Mouse (Mus musculus) spleen, postnatal 10 days (tissue): ENCODE data around the gene Ccn5.

Source experiments
- DNase-seq, 2 experiments: peaks; one replicate each; pipeline ENCODE4 v3.0.0; 2021 to 2022; ENCODE audit warnings: low spot score in 2 of 2

Gene Ccn5

GRCm38 (mm10) chr2:163820607-163821006, at the start of gene Ccn5:
Gene Ccn5 (plus strand): TSS chr2:163820861.
- DNase-seq: no peak

DNA sequence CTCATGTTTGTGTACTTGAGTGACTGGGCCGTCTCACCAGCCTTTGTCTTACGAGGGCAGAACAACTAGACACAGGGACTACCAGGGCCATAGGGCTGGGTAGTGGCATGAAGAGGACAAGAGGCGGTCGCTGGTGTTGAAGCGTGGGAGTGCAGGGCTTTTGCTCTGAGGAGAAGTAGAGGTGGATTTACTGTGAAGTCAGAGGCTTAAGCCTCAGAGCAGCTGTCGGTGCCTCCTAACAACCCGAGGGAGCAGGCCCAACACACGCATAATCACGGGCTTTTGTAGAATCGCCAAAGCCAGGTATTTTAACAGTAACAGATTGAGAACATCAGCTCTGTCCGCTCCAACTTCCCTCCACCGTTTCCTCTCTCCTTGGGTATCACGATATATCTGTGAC, 44.0 kb upstream of the Ccn5 start:
- DNase-seq: no peak

DNA sequence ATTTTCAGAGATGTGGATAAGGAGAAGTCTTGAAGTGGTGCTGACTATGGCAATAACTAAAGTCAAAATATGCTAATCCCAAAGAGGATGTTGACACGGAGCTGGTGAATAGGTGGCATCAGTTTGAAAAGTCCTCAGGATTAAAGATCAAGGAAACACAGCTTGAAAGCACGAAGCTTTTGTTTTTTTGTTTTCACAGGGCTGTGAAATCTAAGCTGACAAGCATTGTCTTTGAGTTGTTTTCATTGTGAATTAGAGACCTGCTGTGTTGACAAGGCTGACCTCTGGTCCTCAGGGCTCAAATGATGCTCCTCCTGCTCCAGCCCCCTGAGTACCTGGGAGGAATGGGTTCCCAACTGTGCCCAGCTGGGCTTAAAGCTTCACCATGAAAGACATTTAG, 43.6 kb upstream of the Ccn5 start:
- no peak for DNase-seq

DNA sequence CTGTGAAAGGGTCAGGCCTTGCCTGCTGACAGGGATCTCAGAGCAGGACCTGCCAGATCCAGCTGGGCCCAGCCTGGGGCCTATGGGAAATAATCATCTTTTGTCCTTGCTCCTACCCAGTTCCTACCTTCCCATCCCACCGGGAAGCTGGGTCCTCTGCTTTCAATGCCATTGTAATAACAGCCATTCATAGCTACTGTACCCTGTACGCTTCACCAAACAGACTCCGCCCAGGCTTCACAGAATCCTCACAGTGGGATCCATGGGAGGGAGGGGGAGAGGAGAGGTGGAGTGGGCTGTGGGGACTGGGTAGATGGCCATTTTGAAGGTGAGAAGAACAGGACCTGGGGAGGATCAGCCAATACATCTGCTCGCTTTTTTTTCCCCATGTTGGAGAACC, 41.8 kb upstream of the Ccn5 start:
- no peak for DNase-seq

DNA sequence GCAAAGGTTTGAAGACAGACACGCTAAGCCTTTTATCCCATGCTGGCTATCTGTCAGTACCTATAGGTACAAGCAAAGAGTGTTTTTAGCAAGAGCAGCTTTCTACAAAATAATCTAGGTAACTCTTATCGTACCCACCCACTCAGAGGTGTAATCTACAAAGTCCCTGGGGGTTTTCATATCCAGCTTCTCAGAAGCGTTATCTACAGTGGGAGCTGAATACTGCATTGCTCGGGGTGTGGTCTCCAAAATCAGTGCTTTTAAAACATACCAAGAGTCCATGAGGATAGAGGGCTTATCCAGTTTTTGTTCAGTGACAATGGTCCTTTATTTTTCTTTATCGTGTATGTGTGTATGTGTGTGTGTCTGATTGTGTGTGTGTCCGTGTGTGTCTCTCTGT, 37.3 kb upstream of the Ccn5 start:
- DNase-seq: no peak

GRCm38 (mm10) chr2:163783901-163784300, 36.8 kb upstream of the Ccn5 start:
- no peak for DNase-seq

DNA sequence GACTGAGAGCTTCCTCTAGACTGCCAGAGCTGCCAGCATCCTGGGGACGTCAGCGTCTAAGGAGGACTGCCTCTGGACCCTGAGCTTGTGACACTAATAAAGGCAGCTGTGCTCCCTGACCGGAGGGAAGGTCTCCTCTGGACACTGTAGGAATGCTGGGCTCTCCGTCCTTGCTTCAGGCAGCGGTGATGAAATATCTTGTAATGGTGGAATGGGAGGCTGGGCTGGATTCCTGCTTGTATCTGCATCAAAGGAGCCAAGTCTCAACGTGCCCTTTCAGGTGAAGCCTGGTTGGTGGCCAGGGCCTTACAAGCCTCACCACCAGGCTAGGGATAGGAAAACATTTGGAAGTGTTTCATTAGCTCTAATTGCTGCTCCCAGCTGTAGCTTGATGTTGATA, 33.6 kb upstream of the Ccn5 start:
- DNase-seq: no peak

GRCm38 (mm10) chr2:163787709-163788108, 33.0 kb upstream of the Ccn5 start:
- DNase-seq: peak in 1 of 2 experiments; percentile 42

GRCm38 (mm10) chr2:163788484-163788883, 32.2 kb upstream of the Ccn5 start:
- peak; percentile 14 to 59 for DNase-seq

GRCm38 (mm10) chr2:163798411-163798810, 22.2 kb upstream of the Ccn5 start:
- no peak for DNase-seq

DNA sequence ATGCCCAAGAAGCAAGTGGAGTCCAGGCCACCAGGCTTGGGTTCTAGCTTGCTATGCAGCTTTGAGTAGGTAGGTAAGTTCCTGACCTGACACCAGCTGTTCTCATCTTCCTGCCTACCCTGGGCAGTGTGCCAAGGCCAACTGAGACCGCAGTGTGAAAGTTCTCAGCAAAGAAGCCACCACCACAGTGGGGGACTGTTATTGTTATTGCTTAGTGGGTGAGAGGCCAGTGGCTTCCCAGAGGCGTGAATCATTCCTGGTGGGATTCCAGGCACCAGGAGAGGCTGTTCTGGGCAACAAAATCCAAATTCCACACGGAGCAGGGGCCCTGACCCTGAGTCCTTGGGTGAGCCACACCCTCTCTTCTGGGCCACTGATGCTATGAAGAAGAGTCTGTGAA, 19.8 kb upstream of the Ccn5 start:
- peak in 1 of 2 experiments; percentile 49 for DNase-seq

DNA sequence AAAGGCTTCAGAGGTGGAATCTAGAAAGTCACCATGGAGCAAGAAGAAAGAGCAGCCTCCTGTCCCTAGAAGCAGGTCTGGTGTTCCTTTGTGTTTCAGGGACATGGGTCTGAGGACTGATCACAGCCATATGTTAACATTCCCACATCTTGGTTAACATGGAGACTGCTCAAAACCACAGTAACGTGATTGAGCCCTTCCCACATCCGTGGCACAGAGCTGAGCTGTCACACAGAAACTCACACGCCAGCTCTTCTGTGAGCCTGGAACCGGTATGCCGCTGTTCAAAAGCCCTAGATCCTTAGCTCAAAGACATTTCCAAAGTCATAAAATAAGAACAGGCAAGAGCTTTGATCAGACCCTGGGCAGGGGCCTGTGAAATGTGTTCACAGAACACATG, 19.3 kb upstream of the Ccn5 start:
- no peak for DNase-seq

GRCm38 (mm10) chr2:163803838-163804237, 16.8 kb upstream of the Ccn5 start:
- DNase-seq: no peak

GRCm38 (mm10) chr2:163809166-163809565, 11.5 kb upstream of the Ccn5 start:
- no peak for DNase-seq

DNA sequence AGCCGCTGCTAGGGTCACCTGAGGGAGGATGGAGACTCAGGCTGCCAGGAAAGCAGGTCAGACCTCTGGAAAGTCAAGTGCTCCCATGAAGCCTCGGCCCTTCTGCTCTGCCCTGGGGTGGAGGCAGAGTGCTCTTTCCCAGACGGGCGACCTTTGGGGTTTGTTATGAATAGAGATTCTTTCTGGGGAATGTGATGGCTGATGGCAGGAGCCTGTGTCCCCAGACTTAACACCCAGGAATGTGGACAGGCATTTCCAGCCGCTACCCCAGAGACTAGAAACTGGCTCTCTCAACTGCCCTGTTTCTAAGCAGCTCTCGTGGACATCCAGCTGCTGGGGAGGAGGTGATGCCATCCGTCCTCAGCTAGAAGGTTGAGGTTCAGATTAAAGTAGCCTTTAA, 11.0 kb upstream of the Ccn5 start:
- no peak for DNase-seq

DNA sequence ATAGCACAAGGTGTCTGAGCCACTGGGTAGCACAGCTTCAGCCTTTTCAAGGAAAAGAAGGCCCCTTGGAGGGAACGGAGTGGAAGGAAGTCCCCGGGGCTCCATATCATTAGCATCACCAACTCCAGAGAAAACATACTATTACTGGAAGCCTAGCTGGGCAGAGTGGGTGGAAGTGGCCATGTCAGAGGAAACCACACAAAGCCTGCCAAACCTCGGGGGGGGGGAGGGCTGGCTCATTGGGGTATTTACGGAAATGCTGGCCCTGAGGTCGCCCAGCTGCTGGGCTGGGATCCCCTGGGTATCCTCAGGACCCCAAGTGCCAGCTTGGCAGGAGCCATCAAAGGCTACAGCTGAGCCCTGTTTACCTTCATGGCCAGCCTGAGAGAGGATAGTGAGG, 7.6 kb upstream of the Ccn5 start:
- no peak for DNase-seq

DNA sequence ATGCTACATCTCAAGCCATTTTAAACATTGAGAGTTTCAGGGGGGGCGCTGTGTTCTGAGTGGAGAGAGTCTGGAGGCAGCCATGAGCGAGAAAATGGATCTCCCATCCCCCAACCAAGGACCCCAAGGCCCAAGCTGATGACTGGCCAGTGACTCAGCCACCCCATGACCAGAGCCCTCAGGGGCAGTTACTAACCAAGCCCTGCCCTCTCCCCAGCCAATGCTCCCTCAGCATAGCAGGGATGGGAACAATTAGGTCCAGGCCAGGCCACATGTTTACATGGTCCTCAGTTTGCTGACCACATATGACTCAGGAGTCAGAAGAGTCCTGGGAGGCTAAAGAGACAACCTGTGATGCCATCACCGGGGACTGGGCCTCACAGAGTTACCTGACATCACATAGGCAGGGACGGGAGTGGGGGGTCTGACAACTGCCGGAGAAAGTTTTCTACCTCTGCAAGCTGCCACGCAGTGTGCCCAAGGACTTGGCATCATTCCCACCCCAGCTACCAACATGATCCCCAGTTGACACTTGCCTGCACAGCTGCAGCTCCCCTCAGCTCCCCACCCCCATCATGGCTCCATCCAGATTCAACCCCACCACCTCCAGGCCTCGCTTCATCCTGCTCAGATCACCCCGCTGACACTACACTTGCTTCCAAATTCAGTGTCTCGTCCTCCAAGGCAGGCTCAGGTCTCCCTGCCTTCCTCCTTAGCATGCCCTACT, 5.8 kb upstream of the Ccn5 start:
- DNase-seq: no peak

DNA sequence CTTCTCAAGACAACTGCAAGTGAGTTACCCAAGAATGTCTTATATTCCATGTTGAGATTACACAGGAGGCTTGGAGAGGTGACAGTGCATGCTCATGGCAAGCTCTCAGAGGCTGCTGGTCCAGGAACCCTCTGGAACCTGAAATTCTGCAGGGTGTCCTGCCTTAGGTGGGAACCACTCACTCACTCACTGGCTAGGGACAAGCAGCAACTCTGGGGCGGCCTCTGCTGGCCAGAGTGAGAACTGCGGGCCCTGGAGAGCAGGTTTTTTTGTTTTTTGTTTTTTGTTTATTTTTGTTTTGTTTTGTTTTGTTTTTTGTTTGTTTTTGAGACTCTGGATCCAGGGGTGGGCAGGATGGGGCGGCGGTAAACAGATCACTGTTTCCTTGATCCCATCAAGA, 2.6 kb downstream of the Ccn5 start:
- peak; percentile 39 to 73 for DNase-seq

DNA sequence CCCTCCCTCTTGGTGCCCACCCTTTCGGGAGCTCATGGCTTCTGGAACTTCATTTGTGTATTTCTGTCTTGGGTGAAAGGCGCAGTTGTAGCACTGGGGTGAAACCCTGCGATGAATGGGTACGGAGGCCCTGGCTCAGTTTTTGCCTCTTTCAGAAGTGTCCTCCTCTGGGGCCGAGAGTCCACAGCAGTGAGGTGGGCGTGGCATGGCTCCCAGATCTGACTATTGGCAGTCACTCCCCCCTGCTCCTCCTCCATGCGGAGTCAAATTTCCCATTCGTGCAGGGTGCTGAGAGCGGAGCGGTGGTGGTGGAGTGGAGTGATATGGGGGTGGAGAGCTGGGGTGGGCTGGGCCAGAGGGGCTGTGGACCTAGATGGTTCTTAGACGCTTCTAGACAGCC, 3.1 kb downstream of the Ccn5 start:
- no peak for DNase-seq

DNA sequence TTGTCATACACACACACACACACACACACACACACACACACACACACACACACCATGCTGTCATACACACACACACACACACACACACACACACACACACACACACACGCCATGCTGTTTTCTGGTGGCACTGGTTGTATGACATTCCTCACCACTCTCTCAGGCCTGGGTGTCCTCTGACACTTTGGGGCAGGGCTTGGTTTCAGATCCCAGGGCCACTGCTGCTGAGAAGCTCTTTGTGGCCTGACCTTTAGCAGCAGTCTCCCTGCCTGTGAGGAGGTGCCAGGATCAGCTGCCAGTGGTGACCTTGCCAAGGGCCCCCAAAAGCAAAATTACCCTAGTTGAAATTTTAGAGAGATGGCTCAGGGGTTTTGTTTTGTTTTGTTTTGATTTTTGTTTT, 5.2 kb downstream of the Ccn5 start:
- no peak for DNase-seq

DNA sequence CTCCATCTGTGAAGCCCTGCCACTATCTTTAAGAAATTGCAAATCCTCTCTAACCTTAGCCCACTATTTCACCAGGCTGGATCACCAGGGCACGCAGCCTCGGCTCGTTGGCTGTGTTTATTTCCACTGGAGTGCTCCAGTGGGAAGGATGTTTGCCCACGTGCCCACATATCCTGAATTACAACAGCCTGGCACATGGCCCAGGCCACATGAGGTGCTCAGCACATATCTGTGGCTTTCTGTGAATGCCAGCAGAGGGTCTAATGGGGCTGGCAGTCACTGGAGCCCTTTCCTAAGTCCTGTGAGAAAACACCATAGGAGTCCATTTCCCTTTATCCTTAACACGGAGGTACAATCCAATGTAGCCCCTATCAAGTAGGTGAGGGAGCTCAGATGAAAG, 5.8 kb downstream of the Ccn5 start:
- DNase-seq: no peak

DNA sequence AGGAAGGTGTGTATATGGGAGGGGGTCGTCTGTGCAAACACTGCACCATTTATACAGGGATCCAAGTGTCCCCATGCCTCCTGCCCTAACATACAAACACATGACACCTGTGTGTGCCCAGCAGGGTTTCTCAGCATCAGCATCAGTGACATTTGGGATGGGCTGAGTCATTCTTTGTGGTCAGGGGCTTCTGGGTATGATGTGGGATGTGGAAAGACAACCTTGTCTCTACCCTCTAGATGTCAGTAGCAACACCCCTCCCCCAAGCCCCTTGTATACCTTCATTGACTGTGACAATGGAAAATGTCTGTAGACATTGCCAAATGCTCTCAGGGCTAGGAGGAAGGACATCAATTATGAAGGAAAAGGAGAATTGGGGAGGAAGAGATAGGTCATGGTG, 10.5 kb downstream of the Ccn5 start:
- no peak for DNase-seq

DNA sequence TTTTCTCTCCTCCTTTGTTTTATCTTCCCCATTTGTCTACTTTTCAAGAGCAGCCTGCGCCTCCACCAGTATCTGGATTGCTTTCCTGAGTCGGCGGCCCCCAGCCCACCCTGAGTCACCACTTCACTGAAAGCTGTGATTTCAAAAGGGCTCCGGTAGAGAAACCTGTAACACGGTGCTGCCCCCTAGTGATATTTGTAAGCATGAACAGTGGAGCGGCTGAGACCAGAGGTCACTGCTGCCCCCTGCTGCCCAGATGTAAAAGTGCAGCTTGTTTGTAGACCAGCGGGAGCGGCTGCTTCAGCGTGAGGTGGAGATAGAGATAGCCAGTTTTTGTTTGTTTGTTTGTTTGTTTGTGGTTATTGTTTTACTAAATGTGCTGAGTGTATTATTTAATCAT, 17.4 kb downstream of the Ccn5 start:
- DNase-seq: peak; percentile 62 to 84

DNA sequence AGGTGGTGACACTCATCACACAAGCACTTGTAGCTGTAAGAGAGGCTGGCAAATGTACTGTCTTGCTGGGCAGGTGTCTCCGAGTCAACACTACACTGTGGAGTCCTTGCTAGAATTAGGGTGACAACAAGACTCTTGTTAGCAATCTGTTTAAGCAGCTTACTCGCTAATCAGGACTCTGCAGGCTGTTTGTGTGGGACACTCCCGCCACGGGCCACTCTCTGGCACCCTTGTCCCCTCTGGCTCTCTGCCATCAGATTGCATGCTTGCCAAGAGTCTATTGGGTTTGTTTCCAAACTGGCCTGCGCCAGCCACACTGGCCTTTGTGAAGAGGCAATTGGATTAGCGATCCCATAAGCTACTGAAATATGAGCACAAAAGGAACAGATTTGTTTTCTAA, 18.9 kb downstream of the Ccn5 start:
- DNase-seq: no peak
